Mouse (Mus musculus) c-Kit-positive CD71-positive TER-119-positive erythroid progenitor cells, embryonic 14.5 days (primary cell): ENCODE measurements at regions not wholly inside any gene's neighbourhood (a gene's known extent, or its start where the extent isn't known, plus 50 kb on each side); places are given as distances from the start of the nearest gene placed in this dataset.

ENCODE experiments used
- DNase-seq: peaks from one replicate; pipeline ENCODE4 v3.0.0-alpha.2; 2013; ENCODE audit warnings: low spot score

DNA sequence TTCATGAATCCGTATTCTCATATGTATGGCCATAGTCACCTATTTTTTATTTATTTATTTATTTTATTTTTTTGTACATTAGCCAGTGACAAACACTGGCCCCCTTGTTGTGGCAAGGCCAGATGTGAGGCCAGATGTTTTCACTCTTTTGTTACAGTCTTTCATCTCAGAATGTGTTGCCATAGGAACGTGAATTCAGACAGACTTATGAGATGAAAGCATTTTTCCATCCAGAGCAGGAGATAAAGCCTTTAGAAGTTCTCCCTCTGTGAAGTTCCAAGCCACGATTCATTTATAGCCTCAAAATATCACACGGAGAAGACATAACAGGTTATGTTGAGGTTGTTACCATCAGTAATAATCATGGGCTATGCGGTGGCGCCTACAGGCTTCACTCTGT lies 220.9 kb downstream of the Arpp21 start:
- no peak for DNase-seq

DNA sequence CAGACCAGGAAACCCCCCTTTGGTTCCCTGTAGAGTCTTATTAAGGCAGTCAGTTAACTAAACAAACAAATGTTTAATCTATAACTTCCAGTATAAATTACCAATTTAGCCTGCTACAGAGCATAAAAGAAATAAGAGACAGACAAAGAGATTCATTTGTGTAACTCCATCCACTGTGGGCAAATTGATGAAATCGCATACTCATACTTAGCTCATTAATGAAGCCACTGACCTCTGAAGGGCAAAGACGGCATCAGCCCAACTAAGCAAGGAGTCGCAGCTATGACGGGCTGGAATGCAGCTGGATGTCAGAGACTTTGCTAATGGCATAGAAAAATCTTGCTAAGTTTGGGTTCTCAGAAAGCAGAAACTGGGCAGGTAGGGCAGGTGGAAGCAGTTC lies 241.3 kb downstream of the Arpp21 start:
- no peak for DNase-seq

DNA sequence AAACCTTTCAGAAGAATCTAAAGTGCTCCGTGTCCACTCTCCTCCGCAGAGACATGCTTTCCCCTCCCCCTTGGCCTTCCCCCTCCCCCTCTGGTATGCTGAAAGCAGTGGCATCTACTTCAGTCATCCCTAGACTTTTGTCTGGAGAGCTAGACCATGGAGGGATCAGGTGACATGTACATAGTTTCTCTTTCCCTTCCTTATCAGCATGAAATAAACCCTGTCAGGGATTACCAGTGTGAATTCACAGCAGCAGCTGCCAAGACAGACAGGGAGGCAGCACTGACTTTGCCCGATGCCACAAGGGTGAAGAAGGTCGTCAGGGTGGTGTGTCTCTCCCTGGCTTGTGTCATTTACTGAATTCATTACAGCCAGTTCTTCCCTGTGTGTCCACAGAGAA lies 241.9 kb downstream of the Arpp21 start:
- DNase-seq, result no peak

DNA sequence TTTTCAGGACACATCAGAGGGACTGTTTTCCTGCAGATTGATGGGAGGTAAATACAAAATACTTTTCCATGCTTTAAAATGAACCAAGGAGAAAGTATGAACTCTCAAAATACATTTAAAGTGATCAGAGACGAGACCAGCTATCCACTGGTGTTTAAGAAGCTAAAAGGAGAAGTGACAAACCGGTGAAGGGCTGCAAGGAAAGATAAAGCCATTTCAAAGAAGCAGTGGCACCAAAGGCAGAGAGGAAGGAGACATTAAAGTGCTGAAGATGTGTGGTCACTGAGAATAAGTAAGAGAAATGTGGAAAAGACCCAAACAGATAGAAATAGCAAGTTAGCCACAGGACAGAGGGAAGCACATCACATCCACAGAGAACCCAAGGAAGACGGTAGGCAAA lies 245.7 kb downstream of the Arpp21 start:
- no peak for DNase-seq

DNA sequence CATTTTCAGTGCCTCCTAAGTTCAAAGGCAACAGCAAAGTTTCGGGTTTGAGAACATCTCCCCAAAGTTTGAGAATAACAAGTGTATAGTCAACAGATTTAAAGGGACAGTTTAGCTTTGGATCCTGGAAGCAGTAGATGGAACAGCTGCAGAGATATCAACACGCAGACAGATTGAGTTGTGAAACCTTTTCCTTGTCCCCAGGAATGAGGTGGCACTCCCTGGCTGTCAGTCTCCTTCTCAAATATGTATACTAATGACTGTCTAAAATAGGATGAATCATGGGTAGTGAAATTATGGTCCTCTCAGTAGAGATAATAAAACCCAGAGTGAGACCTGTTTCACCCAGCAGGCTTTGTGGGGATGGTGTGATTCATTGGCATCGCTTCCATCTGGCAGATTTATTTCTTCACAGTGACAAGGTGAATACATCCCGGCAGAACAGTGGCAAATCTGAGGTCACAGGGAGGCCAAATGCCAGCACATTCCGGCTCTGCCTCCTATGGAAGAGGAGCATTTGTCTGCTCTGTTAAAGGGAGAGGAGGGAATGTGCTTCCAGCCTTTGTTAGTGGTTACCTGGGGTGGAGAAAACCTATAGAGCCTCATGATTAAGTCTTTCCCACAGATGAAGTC lies 272.2 kb downstream of the Arpp21 start:
- DNase-seq, result no peak

DNA sequence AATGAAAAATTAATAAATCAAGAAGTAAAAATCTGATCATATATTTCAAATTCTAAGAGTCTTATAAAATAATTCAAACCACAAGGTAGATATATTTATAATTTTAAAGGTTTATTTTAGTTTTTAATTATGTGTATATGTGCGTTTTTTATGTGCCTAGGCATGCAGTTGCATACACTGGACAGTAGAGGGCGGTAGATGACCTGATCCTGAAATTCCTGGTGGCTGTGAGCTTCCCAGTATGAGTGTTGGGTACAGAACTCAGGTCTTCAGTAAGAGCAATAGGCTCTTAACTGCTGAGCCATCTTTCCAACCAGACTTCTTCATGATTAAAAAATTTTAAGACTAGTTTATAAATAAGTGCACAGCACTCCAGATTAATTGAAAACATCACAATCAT lies 267.7 kb upstream of the Stac start:
- peak; percentile 3 for DNase-seq

DNA sequence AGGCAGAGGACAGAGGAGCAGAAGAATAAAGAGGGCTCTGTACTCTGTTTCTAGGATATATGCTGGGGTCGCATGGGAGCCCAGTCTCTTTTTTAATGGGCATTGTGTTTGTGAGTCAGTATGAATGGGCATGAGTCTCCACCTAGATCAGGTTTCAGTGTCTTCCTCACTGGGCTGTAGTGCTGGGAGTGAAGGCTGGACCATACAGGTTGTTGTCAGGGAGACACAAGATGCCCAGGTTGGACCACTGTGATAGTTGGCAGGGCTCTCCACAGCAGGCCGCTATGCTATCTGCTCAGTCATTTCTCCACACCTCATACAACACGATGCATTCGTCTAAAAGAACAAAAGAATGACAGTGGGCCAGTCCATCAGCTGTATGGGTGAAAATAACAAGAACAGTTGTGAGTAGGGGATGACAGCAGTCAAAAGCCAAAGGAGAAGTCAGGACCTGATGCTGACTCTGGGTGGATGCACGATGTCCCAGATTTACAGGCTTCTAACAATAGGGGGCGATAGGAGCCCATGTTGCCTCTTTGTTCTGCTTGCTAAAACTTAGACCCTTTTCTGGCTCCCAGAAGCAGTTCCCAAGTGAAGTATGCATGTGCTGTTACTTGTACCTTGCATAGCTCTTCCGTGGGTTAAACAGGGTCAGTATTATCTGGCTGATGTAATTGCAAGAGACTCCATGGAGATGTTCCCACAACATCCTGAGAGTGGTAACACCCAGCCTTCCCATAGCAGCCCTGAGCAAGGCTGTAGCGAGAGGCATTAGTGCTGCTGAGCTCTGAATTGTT lies 249.3 kb upstream of the Stac start:
- no peak for DNase-seq

DNA sequence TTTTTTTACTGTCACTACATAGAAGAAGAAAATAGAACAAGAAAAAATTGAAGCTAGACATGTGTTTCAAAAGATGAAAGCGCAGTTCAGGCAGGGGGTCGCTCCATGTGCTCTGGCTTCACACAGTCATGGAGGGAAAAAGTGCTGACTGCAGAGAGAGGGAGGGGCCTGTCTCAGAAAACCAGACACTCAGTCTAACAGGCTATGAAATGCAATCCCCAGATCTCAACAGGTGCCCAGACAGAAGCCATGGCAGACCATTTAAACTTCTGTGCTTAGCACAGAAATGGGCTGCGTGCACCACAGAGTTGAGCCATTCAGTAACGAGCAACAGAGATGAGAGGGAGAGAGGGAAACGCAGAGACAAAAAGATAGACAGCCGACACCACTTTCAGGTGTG lies 242.3 kb upstream of the Stac start:
- DNase-seq, result no peak

DNA sequence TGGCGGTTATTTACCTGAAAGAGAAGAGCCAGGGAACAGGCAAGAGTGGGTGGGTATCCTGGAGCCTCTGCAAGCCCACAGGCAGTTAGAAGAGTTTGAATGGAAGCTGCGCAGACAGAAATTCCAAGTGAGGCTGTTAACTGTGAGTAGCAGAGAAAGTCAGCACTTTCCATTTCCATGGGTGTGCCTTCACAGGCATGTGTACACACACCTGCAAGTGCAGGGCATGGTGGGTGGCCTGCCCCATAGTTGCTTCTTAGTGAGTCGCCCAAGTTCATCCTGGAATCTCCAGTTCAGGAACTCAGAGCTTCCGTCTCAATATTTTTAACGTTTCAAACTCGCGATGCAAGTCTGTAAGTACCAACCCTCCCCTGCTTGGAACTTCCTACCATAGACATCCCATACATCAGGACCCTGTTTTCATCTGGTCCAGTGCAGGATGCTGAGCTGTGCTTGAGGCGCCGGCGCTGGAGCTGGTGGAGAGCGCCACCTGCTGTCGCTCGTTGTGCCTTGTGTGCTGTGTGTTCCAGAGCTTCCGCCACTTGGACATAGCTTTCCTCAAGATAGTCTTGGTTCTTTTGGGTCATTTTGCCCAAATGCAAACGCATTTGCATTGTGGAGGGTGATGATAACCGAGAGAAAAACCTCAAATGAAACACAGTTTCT lies 228.3 kb upstream of the Stac start:
- DNase-seq, result peak; percentile 14

DNA sequence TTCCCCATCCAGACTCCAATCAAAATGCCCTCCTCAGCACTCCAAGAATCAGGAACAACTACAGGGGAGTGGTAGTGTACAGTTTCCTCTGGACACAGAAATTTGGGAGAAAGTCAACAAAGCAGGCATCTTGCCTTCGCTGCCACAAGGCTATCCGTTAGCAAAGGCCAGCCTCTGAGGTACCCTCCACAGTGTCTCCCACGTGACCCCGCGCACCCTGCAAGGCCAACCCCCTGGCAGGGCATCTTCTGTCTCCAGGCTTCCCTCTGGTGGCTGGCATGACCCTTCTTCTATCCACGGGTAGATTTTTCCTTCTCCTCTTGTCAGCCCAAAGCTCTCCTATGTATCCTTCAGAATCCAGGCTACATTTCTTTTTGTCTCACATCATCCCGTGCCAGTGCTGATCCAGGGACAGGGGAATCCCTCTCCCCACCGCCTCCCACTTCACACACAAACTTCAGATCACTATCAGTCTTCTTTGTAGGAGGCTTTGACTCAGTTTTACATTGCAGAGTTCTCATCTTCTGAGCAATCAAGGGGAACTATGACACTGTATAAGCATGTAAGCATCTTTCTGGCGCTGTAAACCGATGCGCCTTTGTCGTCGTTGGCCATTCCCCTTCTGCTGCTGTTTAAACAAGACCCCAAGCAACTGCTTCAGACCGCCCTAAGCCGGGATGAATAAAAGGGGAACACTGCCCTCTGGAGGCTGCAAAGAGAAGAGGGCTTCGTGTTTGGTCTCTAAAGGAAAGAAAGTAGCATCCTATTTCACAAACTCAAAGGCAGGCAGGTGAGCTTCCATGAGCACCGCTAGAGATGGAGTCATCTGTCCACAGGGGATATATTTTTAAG lies 226.8 kb upstream of the Stac start:
- no peak for DNase-seq

DNA sequence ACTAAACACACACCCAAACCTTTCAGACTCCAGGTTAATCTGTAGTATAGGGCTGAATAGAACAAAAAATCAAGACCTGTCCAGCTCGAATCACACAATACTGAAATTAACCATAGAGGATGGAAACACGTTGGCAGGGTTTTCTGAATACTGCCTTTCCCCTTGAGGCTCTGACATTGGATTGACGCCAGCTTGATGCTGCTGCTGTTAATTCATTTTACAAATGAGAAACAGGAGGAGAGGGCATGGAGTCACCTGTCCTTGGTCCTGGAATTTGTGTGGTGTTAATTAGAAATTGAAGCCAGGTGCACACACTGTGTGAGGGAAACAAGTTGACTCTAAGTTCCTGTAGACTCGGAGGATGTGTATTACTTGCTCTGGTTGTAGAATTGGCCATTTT lies 218.7 kb upstream of the Stac start:
- no peak for DNase-seq

DNA sequence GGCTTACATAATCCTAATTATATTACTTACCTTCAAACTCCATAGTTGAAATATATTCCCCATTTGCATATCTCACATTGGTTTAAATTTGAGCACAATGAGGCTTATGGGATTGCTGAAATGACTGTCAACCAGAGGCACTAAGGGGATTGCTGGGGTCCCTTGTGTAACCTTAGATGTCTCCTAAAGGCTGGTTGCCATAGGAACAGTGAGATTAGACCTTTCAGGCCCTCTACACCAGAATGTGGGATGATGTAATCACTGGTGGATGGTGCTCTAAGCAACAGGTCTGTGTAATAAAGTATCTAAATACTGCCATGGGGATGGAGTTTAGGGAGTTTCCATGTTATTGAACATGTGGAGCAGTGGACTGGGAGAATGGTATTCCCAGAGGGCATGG lies 210.0 kb upstream of the Stac start:
- no peak for DNase-seq

DNA sequence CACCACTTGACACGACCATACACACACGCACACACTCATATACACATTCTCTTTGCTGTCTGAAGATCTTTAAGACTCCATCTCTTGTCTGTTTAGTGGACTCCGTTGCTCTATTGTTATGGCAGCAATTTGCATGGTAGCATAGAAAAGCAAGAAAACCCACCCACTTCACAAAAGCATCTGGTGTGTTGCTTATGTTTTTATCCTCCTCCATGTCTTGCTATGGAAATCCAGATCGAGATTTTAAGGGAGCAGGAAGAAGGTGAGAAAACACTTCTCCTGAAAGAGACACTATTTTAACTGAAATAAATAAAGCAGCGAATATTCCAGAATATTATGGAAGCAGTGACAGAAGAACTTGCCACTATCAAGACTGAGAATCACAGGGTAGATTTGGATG lies 207.5 kb upstream of the Stac start:
- DNase-seq, result no peak

DNA sequence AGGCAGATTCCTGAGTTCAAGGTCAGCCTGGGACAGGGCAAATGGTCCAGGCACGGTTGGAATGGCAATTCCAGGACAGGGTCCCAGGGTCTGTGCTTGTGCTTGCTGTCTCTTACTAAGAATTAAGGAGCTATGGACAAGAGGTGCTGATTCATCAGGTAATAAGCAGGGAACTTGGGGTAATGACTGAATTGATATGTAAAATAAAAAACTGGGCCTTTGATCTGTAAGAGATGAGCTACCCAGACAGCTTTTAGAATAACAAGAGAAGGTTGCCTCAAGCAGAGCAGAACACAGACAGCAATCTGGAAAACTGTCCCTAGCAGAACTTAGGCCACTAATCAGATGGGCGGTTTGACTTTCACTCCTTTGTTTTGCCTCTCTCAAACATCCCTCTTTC lies 189.6 kb upstream of the Stac start:
- DNase-seq, result no peak

DNA sequence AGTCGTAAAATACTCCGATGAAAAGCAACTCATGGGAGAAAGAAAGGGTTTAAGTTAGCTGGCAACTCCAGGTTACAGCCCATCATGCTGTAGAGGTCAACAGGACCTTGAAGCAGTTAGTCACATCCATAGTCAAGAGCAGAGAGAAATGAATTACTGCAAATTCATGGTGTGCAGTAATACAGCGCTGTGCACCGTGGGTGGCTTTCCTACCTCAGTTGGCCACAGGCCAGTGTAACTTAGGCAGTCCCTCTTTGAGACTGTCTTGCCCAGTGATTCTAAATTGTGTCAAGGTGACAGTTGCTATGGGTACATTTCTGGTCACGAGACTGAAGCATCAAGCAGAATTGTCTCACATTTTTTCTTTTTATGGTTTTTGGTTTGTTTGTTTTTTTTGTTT lies 186.7 kb upstream of the Stac start:
- DNase-seq, result no peak

DNA sequence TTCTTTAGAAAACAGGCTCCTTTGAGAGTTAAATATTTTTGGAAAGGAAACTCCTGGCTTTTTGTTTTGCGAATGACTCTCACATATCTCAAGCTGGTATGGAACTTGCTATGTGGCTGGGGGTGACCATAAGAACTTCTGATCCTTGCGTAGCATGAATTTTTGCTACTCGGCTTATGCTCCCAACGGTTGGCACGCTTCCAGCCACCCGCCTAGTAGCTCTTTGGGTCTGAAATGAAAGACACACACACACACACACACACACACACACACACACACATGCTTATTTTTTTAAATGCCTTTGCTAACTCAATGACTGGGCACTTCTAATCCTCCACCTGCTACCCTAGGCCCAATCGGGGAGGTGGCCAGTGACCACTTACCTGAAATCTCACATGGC lies 180.3 kb upstream of the Stac start:
- DNase-seq, result no peak

DNA sequence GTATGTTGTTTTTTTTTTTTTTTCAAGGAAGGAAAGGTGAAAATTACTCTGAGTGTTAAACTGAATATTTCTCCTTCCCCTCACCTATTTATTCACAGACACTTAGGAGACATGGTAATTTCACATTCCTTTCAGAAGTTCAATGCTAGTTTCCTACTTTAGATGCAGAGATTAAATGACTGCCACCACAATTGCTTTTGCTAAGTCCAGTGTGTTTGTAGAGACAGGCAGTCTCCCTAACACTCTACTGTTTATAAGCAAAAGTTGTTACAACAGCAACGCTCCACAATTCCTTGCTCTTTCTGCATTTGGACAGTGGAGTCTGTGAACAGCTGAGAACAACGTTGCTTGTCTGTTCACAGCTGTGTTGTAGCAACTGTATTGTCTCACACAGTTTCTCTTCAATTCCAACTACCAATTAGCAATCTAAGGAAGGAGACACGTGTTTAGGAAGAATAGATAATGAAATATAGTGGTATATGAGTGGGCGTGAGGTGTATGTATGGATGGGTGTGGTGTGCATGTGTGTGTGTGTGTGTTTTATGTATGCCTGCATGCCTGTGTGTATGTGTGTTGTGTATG lies 179.7 kb upstream of the Stac start:
- DNase-seq, result no peak

DNA sequence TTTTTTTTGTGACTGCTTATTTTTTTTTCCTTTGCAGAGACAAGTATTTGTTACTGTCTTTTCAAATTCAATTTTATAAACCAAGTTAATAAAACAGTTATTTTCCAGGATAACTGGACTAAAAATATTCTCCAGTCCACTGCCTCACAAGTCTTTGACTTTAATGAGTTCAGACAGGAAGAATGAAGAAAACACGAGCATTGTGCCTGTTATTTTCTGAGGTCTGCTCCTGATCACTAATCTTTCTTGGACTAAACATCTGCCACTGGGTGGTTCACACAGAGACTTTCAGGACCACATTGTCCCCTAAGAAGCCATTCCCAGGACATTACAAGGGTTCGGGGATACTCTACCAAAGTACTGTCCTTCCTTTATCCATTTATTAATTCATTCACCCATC lies 167.9 kb upstream of the Stac start:
- no peak for DNase-seq

DNA sequence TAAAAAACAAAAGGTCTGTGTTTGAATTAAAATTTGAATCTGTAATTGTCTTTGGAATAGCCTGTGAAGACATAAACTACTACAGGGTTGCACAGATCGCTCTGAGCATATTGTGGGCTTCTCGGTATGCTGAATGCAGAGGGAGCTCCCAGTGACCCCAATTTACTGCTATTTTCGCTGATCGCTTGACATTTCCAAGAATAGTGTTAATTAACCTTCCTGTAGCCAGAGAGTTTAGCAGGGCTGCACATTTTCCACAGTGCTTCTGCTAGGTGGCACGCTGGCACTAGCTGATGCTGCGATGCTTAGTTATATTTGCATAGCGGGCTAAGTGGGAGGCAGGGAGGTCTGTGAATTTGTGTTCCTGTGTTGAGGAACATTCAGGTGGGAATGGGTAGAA lies 164.8 kb upstream of the Stac start:
- no peak for DNase-seq

DNA sequence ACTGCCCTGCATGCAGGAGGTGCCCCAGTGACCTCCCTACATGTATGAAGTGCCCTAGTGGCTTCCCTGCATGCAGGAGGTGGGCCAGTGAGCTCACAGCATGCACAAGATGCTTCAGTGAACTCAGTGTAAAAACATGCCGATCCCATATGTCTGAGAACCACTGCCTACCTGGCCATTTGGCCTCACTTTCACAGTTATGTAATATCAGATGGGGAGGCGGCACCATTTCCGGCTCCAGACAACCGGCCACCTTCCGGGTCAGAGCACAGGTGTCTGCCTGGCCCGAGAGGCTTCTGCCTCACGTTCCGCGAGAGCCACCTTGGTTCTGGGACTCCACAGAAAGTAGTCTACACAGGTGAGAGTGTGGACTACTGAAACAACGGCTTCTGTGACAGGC lies 156.2 kb upstream of the Stac start:
- no peak for DNase-seq

DNA sequence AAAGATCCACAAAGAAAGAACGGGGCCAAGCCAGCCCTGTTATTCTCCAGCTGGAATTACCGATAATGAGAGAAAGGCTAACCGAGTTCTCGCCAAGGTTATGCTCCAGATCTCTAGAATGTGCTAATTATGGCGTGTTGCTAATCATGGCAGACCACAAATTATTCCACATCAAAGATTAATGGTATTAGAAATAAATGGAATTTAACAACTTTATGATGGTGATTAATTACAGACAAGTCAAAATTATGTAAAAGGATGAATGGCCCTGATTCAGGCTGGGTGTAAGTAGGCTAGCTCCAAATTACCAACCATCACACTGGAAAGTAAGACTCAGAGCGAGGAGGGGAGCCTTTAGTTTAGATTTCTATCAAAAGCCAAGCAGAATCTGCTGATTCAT lies 151.0 kb upstream of the Stac start:
- no peak for DNase-seq
